Mouse (Mus musculus) erythroblast, embryonic 14.5 days (primary cell): ENCODE measurements around the gene Ncoa1. TPM values are rescaled to one million over a fixed set of nuclear protein-coding genes. Genes with fewer than 3 reads are reported as not detected.
"Not testable (repeated sequence)": the region's sequence is repeated elsewhere in the genome, so short reads cannot be mapped to it uniquely, and the experiment has no call there.

Experiments
- H3K27me3 ChIP-seq: 2 replicates; pipeline ENCODE4 v1.6.1; 2012; ENCODE audit warnings: inconsistent platforms; ENCODE audit not compliant: control insufficient read depth
- H3K36me3 ChIP-seq: 2 replicates; pipeline ENCODE4 v1.6.1; 2012; ENCODE audit warnings: mild to moderate bottlenecking, inconsistent platforms; ENCODE audit not compliant: control insufficient read depth
- H3K4me1 ChIP-seq: 2 replicates; pipeline ENCODE4 v1.6.1; 2012; ENCODE audit warnings: inconsistent platforms; ENCODE audit not compliant: control insufficient read depth
- H3K4me3 ChIP-seq: replicated peaks from 2 replicates; pipeline ENCODE3; 2012; ENCODE audit warnings: moderate library complexity, mild to moderate bottlenecking, inconsistent platforms
- H3K9me3 ChIP-seq: 2 replicates; pipeline ENCODE4 v1.6.1; 2012; ENCODE audit warnings: low read length, inconsistent platforms, mixed read lengths; ENCODE audit not compliant: control insufficient read depth
- GATA1 ChIP-seq: IDR thresholded peaks from 2 replicates; pipeline ENCODE4 v1.6.1; 2012; ENCODE audit warnings: low read length, inconsistent platforms, mixed read lengths
- TAL1 ChIP-seq: IDR thresholded peaks from 3 replicates; pipeline ENCODE4 v1.6.1; 2012; ENCODE audit warnings: low read length, inconsistent platforms, mixed read lengths
- polyA plus RNA-seq: library from polyadenylated mRNA; stranded (reverse); fragments of >175 nt; gene quantifications from 2 replicates; pipeline ENCODE4 v1.2.3, GENCODE M21; 2012

Gene Ncoa1
- polyA plus RNA-seq, 1 experiment, result 0.07 TPM

DNA sequence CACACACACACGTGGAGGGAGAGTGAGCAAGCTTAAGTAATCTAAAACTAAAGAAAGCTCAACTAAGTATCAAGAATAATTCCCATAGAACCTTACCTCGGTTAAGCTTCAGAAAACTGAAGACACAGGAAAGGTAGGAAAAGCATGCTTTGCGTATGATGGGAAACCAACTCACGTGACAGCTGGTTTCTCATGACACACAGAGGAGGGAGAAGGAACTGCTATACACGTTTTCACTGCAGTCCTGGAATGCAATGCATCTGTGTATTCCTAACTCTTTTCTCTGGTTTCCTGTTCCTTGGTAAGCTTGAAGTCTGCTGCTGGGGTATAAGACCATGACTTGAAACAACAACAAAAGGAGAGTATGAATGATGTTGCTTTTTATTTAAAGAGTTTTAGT lies 86.3 kb downstream of the Ncoa1 start:
- Histone ChIP-seq H3K9me3 (no peaks in the 10 kb centered on the region), H3K4me3 (no peak overlapping the region), H3K36me3 (no peaks in the 10 kb centered on the region), H3K4me1 (no peaks in the 10 kb centered on the region), H3K27me3 (peaks cover 2% of the 10 kb centered on the region; the same call in 1 of the 2 replicates)
- TF ChIP-seq GATA1 (no peak), TAL1 (no peak)

- Histone ChIP-seq H3K4me3 (no peak overlapping the region), H3K36me3 (no peaks in the 10 kb centered on the region), H3K4me1 (no peaks in the 10 kb centered on the region), H3K9me3 (no peaks in the 10 kb centered on the region), H3K27me3 (no peaks in the 10 kb centered on the region)
- TF ChIP-seq GATA1, result no peak
- no peak for TF ChIP-seq TAL1
Observed at GRCm38 (mm10) chr12:4386077-4386719, 90.8 kb downstream of the Ncoa1 start.

DNA sequence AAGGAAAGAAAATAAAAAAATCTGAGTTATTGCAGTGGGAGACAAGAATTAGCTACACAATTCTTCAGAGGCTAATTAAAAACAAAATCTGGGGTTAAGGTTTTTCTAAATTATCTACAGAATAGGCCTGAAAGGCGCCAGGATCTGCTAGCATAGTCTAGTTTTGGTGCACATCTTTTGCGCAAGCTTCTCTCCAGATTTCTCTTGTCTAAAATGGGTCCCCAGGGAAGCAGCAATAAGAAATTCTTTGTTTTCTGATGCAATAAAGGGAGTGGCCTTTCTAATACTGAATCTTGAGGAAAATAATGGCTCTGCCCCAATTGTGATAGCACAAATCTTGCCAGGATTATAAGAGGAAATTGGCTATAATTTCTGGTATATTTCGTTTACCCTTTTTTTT lies 93.9 kb downstream of the Ncoa1 start:
- Histone ChIP-seq H3K36me3 (no peaks in the 10 kb centered on the region), H3K9me3 (no peaks in the 10 kb centered on the region), H3K4me3 (no peak overlapping the region), H3K4me1 (no peaks in the 10 kb centered on the region), H3K27me3 (no peaks in the 10 kb centered on the region)
- no peak for TF ChIP-seq TAL1
- TF ChIP-seq GATA1, result no peak

GRCm38 (mm10) chr12:4379298-4379957 lies 97.6 kb downstream of the Ncoa1 start:
- no peaks in the 10 kb centered on the region for H3K4me1 ChIP-seq
- H3K36me3 ChIP-seq, result no peaks in the 10 kb centered on the region
- no peaks in the 10 kb centered on the region for H3K9me3 ChIP-seq
- H3K4me3 ChIP-seq, result no peak overlapping the region
- TF ChIP-seq TAL1 (no peak), GATA1 (no peak)
- H3K27me3 ChIP-seq, result no peaks in the 10 kb centered on the region

- Histone ChIP-seq H3K4me1 (no peaks in the 10 kb centered on the region), H3K9me3 (no peaks in the 10 kb centered on the region), H3K4me3 (no peak overlapping the region), H3K36me3 (no peaks in the 10 kb centered on the region), H3K27me3 (no peaks in the 10 kb centered on the region)
- TF ChIP-seq TAL1, result no peak
- TF ChIP-seq GATA1, result no peak
Observed at GRCm38 (mm10) chr12:4376475-4376874, 100.5 kb downstream of the Ncoa1 start.

DNA sequence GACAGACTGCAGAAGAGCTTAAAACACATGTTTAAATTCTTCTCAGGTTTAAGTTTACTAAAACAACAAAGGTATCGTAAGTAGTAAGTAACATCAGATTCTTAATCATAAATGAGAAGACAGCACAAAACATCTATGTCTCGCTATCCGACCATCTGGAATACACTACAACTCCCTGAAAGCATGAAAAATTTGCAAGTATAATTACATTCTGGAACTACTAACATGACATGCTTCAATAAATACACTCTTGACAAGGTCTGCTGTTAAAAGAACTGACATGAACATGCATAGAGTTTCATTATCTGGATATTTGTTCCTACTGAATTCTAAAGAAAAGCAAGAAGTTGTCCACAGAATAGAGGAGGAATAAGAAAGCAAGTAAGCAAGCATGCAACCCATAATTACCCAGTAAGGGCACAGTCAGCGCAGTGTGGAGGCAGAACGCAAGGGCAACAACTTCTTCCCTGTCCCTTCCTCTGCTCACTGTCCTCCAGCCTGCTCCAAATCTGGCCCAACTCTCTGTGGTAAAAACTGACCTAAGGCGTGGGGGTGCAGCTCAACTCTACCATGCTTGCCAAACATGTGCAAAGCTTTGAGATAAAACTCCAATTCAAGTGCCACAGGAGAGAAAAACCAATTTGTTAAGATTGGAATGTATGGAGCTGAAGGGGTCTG lies 102.0 kb downstream of the Ncoa1 start:
- Histone ChIP-seq H3K36me3 (no peaks in the 10 kb centered on the region), H3K27me3 (no peaks in the 10 kb centered on the region), H3K4me1 (no peaks in the 10 kb centered on the region), H3K4me3 (no peak overlapping the region), H3K9me3 (no peaks in the 10 kb centered on the region)
- no peak for TF ChIP-seq TAL1
- TF ChIP-seq GATA1, result no peak

DNA sequence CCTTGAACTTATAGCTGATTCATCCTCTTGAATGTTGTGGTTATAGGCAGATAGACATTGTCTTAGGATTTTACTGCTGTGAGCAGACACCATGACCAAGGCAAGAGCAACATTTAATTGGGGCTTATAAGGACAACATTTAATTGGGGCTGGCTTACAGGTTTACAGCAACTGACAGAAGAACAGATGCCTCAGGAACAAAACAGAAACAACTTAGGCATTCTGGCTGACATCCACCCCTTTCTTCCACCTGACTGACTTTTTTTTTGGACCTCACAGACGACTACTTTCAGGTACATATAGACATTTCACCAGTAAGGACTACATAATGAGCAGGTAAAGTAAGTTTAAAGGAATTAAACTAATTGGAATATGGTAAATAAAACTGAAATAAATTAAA lies 105.6 kb downstream of the Ncoa1 start:
- Histone ChIP-seq H3K9me3 (no peaks in the 10 kb centered on the region), H3K4me1 (no peaks in the 10 kb centered on the region), H3K36me3 (no peaks in the 10 kb centered on the region), H3K27me3 (no peaks in the 10 kb centered on the region), H3K4me3 (no peak overlapping the region)
- TF ChIP-seq GATA1 (no peak), TAL1 (no peak)

- Histone ChIP-seq H3K9me3 (no peaks in the 10 kb centered on the region), H3K4me3 (no peak overlapping the region), H3K36me3 (no peaks in the 10 kb centered on the region), H3K27me3 (no peaks in the 10 kb centered on the region), H3K4me1 (no peaks in the 10 kb centered on the region)
- TF ChIP-seq GATA1 (no peak), TAL1 (no peak)
Observed at GRCm38 (mm10) chr12:4365951-4366350, 111.0 kb downstream of the Ncoa1 start.

DNA sequence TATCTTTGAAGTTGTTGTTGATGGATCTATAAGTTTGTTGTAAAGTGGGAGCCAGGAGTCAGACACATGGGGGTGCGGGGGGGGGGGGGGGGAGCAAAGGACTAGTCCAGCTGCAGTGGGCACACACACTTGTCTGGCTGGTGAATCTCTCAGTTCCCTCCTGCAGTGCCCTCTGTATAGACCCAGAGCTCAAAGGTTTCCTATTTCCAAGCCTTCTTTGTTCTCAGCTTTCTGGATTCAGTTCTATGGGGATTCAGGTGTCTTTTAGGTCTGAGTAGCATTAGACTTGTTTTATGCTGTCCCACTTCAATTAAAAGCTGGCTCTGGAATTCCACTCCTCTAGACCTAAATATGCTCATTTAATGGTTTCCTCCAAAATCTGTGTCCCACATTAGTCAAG lies 117.5 kb downstream of the Ncoa1 start:
- Histone ChIP-seq H3K9me3 (no peaks in the 10 kb centered on the region), H3K4me1 (no peaks in the 10 kb centered on the region), H3K27me3 (no peaks in the 10 kb centered on the region), H3K36me3 (no peaks in the 10 kb centered on the region), H3K4me3 (no peak overlapping the region)
- TF ChIP-seq GATA1 (no peak), TAL1 (no peak)

DNA sequence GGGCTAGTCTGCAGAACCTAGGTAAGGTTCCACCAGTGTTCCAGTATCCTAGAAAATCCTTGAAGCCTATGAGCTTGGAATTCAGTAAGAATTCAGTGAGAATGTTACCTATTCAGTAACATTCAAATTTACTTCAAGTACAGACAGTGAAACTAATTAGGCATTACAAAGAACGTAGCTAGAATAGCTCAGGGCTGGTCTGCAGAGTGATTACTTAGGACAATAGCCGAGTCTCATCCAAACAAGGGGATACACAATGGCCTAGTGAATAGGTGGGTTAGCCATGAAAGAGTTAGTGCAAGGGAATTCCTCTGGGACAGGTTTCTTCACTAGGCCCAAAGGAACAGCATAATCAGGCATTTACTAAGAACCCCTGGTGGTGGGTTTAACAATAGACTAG lies 118.3 kb downstream of the Ncoa1 start:
- H3K36me3 ChIP-seq, H3K4me3 ChIP-seq, H3K4me1 ChIP-seq, H3K27me3 ChIP-seq, H3K9me3 ChIP-seq: not testable (repeated sequence)
